25 mouse cellular contexts compared by ENCODE assay signal in genomic region chr16:4916608-4917007, GRCm38 (mm10).
"Had no signal": no experiment of that assay in that cellular context is flagged by ENCODE, and none has a peak within 500 bp of the region (broad histone marks: within the 10 kb centered on the region; RNA-seq: fewer than 3 reads in every experiment).

No protein-coding gene starts in this region.

- ATAC-seq: forebrain, embryonic 13.5 days; forebrain, embryonic 14.5 days; forebrain, embryonic 15.5 days; forebrain, embryonic 16.5 days; forebrain, postnatal 0 days had no signal

- H3K4me2 ChIP-seq: embryonic facial prominence, embryonic 12.5 days; embryonic facial prominence, embryonic 13.5 days; embryonic facial prominence, embryonic 15.5 days; forebrain, embryonic 12.5 days; forebrain, embryonic 13.5 days; forebrain, embryonic 15.5 days had no signal

- H3K4me3 ChIP-seq: embryonic facial prominence, embryonic 10.5 days; embryonic facial prominence, embryonic 12.5 days; embryonic facial prominence, embryonic 13.5 days; embryonic facial prominence, embryonic 15.5 days; erythroblast, embryonic 14.5 days; forebrain, embryonic 10.5 days; forebrain, embryonic 12.5 days; forebrain, embryonic 13.5 days; forebrain, embryonic 15.5 days; gastrocnemius, adult 2 months; heart, adult 2 months had no signal

- H3K27ac ChIP-seq: embryonic facial prominence, embryonic 10.5 days; embryonic facial prominence, embryonic 12.5 days; embryonic facial prominence, embryonic 13.5 days; embryonic facial prominence, embryonic 15.5 days; forebrain, embryonic 10.5 days; forebrain, embryonic 12.5 days; forebrain, embryonic 13.5 days; forebrain, embryonic 15.5 days; gastrocnemius, adult 2 months had no signal

- H3K27me3 ChIP-seq: embryonic facial prominence, embryonic 12.5 days; embryonic facial prominence, embryonic 13.5 days; embryonic facial prominence, embryonic 15.5 days; forebrain, embryonic 12.5 days; forebrain, embryonic 13.5 days; forebrain, embryonic 15.5 days had no signal

- DNase-seq: cerebellum, adult 9-10 months; cerebellum, adult 9-11 months; cerebellum, postnatal 10 days; cerebellum, postnatal 14 days; cerebellum, postnatal 25 days; cerebellum, postnatal 36 days; embryo, embryonic 11 days; forebrain, postnatal 0 days; gastrocnemius, adult 2 months; gastrocnemius, postnatal 10 days; gastrocnemius, postnatal 14 days; gastrocnemius, postnatal 25 days; gastrocnemius, postnatal 36 days had no signal

- H3K9ac ChIP-seq: embryonic facial prominence, embryonic 12.5 days; embryonic facial prominence, embryonic 13.5 days; embryonic facial prominence, embryonic 15.5 days; forebrain, embryonic 12.5 days; forebrain, embryonic 13.5 days; forebrain, embryonic 15.5 days; forebrain, postnatal 0 days had no signal

- H3K9me3 ChIP-seq: embryonic facial prominence, embryonic 10.5 days; embryonic facial prominence, embryonic 12.5 days; embryonic facial prominence, embryonic 13.5 days; embryonic facial prominence, embryonic 15.5 days; forebrain, embryonic 10.5 days; forebrain, embryonic 12.5 days; forebrain, embryonic 13.5 days; forebrain, embryonic 15.5 days had no signal

- H3K4me1 ChIP-seq: forebrain, embryonic 13.5 days had no signal
